Mouse (Mus musculus) embryonic facial prominence, embryonic 12.5 days (tissue): ENCODE results near the gene Slc15a5. TPM values are rescaled to one million over a fixed set of nuclear protein-coding genes. Genes with fewer than 3 reads are reported as not detected.

Experiments
- ATAC-seq: fragments of 200-750 bp; cut with Nextera tagmentation; 2 replicates; pipeline ENCODE4 v1.8.0; 2017; ENCODE audit not compliant: insufficient number of reproducible peaks, insufficient read depth, low FRiP score, low TSS enrichment
- H3K27ac ChIP-seq: fragments of 300-500 bp; sonication (generic); 2 replicates; pipeline ENCODE4 v1.5.1; 2016; ENCODE audit warnings: mild to moderate bottlenecking
- H3K27me3 ChIP-seq: fragments of 300-500 bp; sonication (generic); 2 replicates; pipeline ENCODE4 v1.6.1; 2016; ENCODE audit warnings: mild to moderate bottlenecking, moderate library complexity
- H3K36me3 ChIP-seq: fragments of 300-500 bp; sonication (generic); 2 replicates; pipeline ENCODE4 v1.6.1; 2016; ENCODE audit warnings: mild to moderate bottlenecking
- H3K4me1 ChIP-seq: fragments of 300-500 bp; sonication (generic); 2 replicates; pipeline ENCODE4 v1.6.1; 2016
- H3K4me2 ChIP-seq: fragments of 300-500 bp; sonication (generic); replicated peaks from 2 replicates; pipeline ENCODE4 v1.6.1; 2016; ENCODE audit warnings: mild to moderate bottlenecking, moderate library complexity
- H3K4me3 ChIP-seq: fragments of 300-500 bp; sonication (generic); 2 replicates; pipeline ENCODE4 v1.5.1; 2016; ENCODE audit warnings: mild to moderate bottlenecking
- H3K9ac ChIP-seq: fragments of 300-500 bp; sonication (generic); 2 replicates; pipeline ENCODE4 v1.6.1; 2016; ENCODE audit warnings: mild to moderate bottlenecking, moderate library complexity
- H3K9me3 ChIP-seq: fragments of 300-500 bp; sonication (generic); 2 replicates; pipeline ENCODE4 v1.6.1; 2016; ENCODE audit warnings: mild to moderate bottlenecking, moderate library complexity
- WGBS: fragments of 180-500 bp; shearing (Covaris S2); methylation state at CpG from one replicate; pipeline ENCODE4 v1.1.7; 2016; 5-methylcytosine and 5-hydroxymethylcytosine counted together
- polyA plus RNA-seq: library from polyadenylated mRNA; unstranded; fragments of >200 nt; fragmentation: Nextera tagmentation; extraction: Ambion mirVana; gene quantifications from 2 replicates; pipeline ENCODE4 v1.2.1, GENCODE M21; 2016

Gene Slc15a5
- polyA plus RNA-seq, 1 experiment from 2014 or later, result 0.59 TPM

GRCm38 (mm10) chr6:137946520-137946919 lies 133.2 kb downstream of the Slc15a5 start:
- Histone ChIP-seq H3K36me3 (no peaks in the 10 kb centered on the region), H3K4me3 (no peak overlapping the region), H3K9me3 (no peaks in the 10 kb centered on the region), H3K4me1 (no peaks in the 10 kb centered on the region), H3K27me3 (no peaks in the 10 kb centered on the region), H3K27ac (no peak overlapping the region), H3K4me2 (no peak overlapping the region), H3K9ac (no peak overlapping the region)
- 88% methylated on average over 10 of the region's 10 CpGs for WGBS
- ATAC-seq, result no peak

- no peak for ATAC-seq
- 66% methylated on average over 12 of the region's 12 CpGs for WGBS
- H3K27ac ChIP-seq, result no peak overlapping the region
- no peaks in the 10 kb centered on the region for H3K4me1 ChIP-seq
- H3K27me3 ChIP-seq, result no peaks in the 10 kb centered on the region
- H3K9ac ChIP-seq, result no peak overlapping the region
- no peak overlapping the region for H3K4me3 ChIP-seq
- no peaks in the 10 kb centered on the region for H3K9me3 ChIP-seq
- no peaks in the 10 kb centered on the region for H3K36me3 ChIP-seq
- no peak overlapping the region for H3K4me2 ChIP-seq
Measured at GRCm38 (mm10) chr6:137940374-137941218, 139.1 kb downstream of the Slc15a5 start.

- Histone ChIP-seq H3K9ac (no peak overlapping the region), H3K36me3 (no peaks in the 10 kb centered on the region), H3K4me1 (no peaks in the 10 kb centered on the region), H3K9me3 (no peaks in the 10 kb centered on the region), H3K4me2 (no peak overlapping the region), H3K27me3 (no peaks in the 10 kb centered on the region), H3K4me3 (no peak overlapping the region), H3K27ac (no peak overlapping the region)
- ATAC-seq, result no peak
- WGBS, result 94% methylated on average over 5 of the region's 5 CpGs
Measured at GRCm38 (mm10) chr6:137937541-137937940, 142.2 kb downstream of the Slc15a5 start.

- 81% methylated on average over 1 of the region's 1 CpGs for WGBS
- H3K4me3 ChIP-seq, result no peak overlapping the region
- H3K27me3 ChIP-seq, result no peaks in the 10 kb centered on the region
- H3K4me1 ChIP-seq, result no peaks in the 10 kb centered on the region
- no peak for ATAC-seq
- H3K9ac ChIP-seq, result no peak overlapping the region
- H3K36me3 ChIP-seq, result no peaks in the 10 kb centered on the region
- H3K9me3 ChIP-seq, result no peaks in the 10 kb centered on the region
- H3K27ac ChIP-seq, result no peak overlapping the region
- H3K4me2 ChIP-seq, result no peak overlapping the region
Measured at GRCm38 (mm10) chr6:137936268-137936667, 143.4 kb downstream of the Slc15a5 start.

GRCm38 (mm10) chr6:137935857-137936256 lies 143.9 kb downstream of the Slc15a5 start:
- 85% methylated on average over 7 of the region's 7 CpGs for WGBS
- H3K4me1 ChIP-seq, result no peaks in the 10 kb centered on the region

GRCm38 (mm10) chr6:137935341-137935740 lies 144.4 kb downstream of the Slc15a5 start:
- no peak overlapping the region for H3K27ac ChIP-seq
- ATAC-seq, result no peak
- no peaks in the 10 kb centered on the region for H3K27me3 ChIP-seq

More at GRCm38 (mm10) chr6:137935857-137936256, 143.9 kb downstream of the Slc15a5 start:
- Histone ChIP-seq H3K36me3 (no peaks in the 10 kb centered on the region), H3K9me3 (no peaks in the 10 kb centered on the region), H3K4me2 (no peak overlapping the region), H3K27ac (no peak overlapping the region), H3K4me3 (no peak overlapping the region), H3K9ac (no peak overlapping the region), H3K27me3 (no peaks in the 10 kb centered on the region)
- no peak for ATAC-seq

GRCm38 (mm10) chr6:137934545-137935298 lies 145.0 kb downstream of the Slc15a5 start:
- Histone ChIP-seq H3K4me1 (no peaks in the 10 kb centered on the region), H3K4me2 (no peak overlapping the region), H3K9me3 (no peaks in the 10 kb centered on the region), H3K36me3 (no peaks in the 10 kb centered on the region), H3K27me3 (no peaks in the 10 kb centered on the region), H3K27ac (no peak overlapping the region), H3K4me3 (no peak overlapping the region), H3K9ac (no peak overlapping the region)
- no peak for ATAC-seq
- WGBS, result 71% methylated on average over 3 of the region's 3 CpGs

More at GRCm38 (mm10) chr6:137935341-137935740, 144.4 kb downstream of the Slc15a5 start:
- Histone ChIP-seq H3K4me3 (no peak overlapping the region), H3K9me3 (no peaks in the 10 kb centered on the region), H3K4me1 (no peaks in the 10 kb centered on the region), H3K36me3 (no peaks in the 10 kb centered on the region), H3K9ac (no peak overlapping the region), H3K4me2 (no peak overlapping the region)
- 66% methylated on average over 8 of the region's 8 CpGs for WGBS

Other genes with a start within 250 kb of the Slc15a5 start
- gene Mgst1, start 60.4 kb upstream of the Slc15a5 start, polyA plus RNA-seq, result 74.8 and 79.0 TPM in 2 replicates